Mouse (Mus musculus): ENCODE data around the gene Wnk3. TPM values are rescaled to one million over a fixed set of nuclear protein-coding genes. Genes with fewer than 3 reads are reported as not detected.

The Wnk3 gene
- polyA plus RNA-seq, 1 experiment from 2014 or later = 6.5 TPM

- no peak overlapping the region for H3K4me3 ChIP-seq (ENCODE audit: low read depth, low read length)
- H3K9ac ChIP-seq (ENCODE audit: low read length) = no peak overlapping the region
- H3K27ac ChIP-seq (replicated peaks; ENCODE audit: low read depth, low read length) = no peak overlapping the region
- H3K4me2 ChIP-seq (ENCODE audit: low read depth, severe bottlenecking) = no peak overlapping the region
- H3K4me1 ChIP-seq (ENCODE audit: control insufficient read depth, insufficient read depth, low read length) = no peaks in the 10 kb centered on the region
- H3K36me3 ChIP-seq (ENCODE audit: control insufficient read depth, insufficient read depth, low read length) = no peaks in the 10 kb centered on the region
- H3K27me3 ChIP-seq (ENCODE audit: control insufficient read depth, insufficient read depth, low read length) = 0 out of 2 replicates have a peak, but pooled peaks cover 3% of the 10 kb centered on the region
- no peak for ATAC-seq (ENCODE audit: insufficient number of reproducible peaks, low FRiP score, low TSS enrichment, low read depth)
- H3K9me3 ChIP-seq (ENCODE audit: control insufficient read depth, low read length) = no peaks in the 10 kb centered on the region
- 77% methylated on average over 4 of the region's 4 CpGs for WGBS
- DNase-seq (ENCODE audit: low spot score) = no peak
Measured at GRCm38 (mm10) chrX:151337804-151338203, 139.9 kb downstream of the Wnk3 start.

DNA sequence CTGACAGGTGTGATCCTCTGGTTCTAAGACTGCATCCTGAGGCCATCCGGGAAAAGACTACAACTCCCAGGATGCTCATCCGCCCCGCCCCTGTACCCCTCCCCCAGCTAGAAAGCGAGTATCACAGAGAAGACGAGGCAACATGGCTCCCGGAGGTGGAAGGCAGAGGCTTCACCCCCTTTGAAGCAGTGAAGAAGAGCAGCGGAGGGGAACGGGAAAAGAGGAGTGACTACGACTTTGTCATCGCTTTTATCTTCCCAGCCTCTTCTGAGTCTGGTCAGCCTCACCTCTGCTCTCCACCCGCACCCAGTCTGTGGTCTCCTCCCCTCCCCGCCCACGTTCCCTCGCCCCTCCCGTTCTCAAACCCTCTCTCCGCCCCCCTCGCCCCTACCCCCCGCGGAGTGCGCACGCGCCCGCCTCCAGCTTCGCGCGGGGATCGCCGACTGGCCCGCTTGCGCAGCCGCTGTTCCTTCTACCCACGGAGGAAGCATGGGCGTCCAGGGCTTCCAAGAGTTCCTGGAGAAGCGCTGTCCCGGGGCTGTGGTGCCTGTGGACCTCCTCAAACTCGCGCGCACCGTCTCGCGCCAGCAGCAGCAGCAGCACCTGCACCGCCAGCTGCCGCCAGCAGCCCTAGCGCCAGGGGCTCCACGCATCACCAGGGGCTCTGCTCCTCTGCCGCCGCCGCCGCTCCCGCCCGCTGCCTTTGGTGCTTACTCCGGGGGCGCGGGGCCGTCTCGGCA, 146.1 kb downstream of the Wnk3 start, which contains the start of gene Fam120c:
Gene Fam120c (plus strand): TSS at position 415 of the 740 bp plus-strand sequence.
- H3K9ac ChIP-seq (ENCODE audit: low read length) = peak within 1 kb of the TSS; percentile 70
- H3K9me3 ChIP-seq (ENCODE audit: control insufficient read depth, low read length) = no peaks in the 10 kb centered on the region
- peak within 1 kb of the TSS; percentile 69 for H3K4me2 ChIP-seq (ENCODE audit: low read depth, severe bottlenecking)
- H3K27ac ChIP-seq (replicated peaks; ENCODE audit: low read depth, low read length) = peak within 1 kb of the TSS; percentile 47; the same call in 1 of the 2 replicates
- peaks cover 14% of the 10 kb centered on the region for H3K27me3 ChIP-seq (ENCODE audit: control insufficient read depth, insufficient read depth, low read length)
- peak; percentile 94 for ATAC-seq (ENCODE audit: insufficient number of reproducible peaks, low FRiP score, low TSS enrichment, low read depth)
- WGBS = 14% methylated on average over 47 of the region's 56 CpGs
- no peaks in the 10 kb centered on the region for H3K4me1 ChIP-seq (ENCODE audit: control insufficient read depth, insufficient read depth, low read length)
- peak; percentile 81 for DNase-seq (ENCODE audit: low spot score)
- no peaks in the 10 kb centered on the region for H3K36me3 ChIP-seq (ENCODE audit: control insufficient read depth, insufficient read depth, low read length)
- peak within 1 kb of the TSS; percentile 68 for H3K4me3 ChIP-seq (ENCODE audit: low read depth, low read length)

- H3K27me3 ChIP-seq (ENCODE audit: control insufficient read depth, insufficient read depth, low read length) = peaks cover 14% of the 10 kb centered on the region
- H3K4me3 ChIP-seq (ENCODE audit: low read depth, low read length) = peak overlapping the region; percentile 68
- H3K27ac ChIP-seq (replicated peaks; ENCODE audit: low read depth, low read length) = peak overlapping the region; percentile 47; the same call in 1 of the 2 replicates
- peak overlapping the region; percentile 70 for H3K9ac ChIP-seq (ENCODE audit: low read length)
- H3K4me1 ChIP-seq (ENCODE audit: control insufficient read depth, insufficient read depth, low read length) = no peaks in the 10 kb centered on the region
- no peaks in the 10 kb centered on the region for H3K9me3 ChIP-seq (ENCODE audit: control insufficient read depth, low read length)
- peak overlapping the region; percentile 69 for H3K4me2 ChIP-seq (ENCODE audit: low read depth, severe bottlenecking)
- peak; percentile 53 for DNase-seq (ENCODE audit: low spot score)
- peak; percentile 44; the same call in 1 of the 2 replicates for ATAC-seq (ENCODE audit: insufficient number of reproducible peaks, low FRiP score, low TSS enrichment, low read depth)
- H3K36me3 ChIP-seq (ENCODE audit: control insufficient read depth, insufficient read depth, low read length) = no peaks in the 10 kb centered on the region
- WGBS = 27% methylated on average over 33 of the region's 33 CpGs
Measured at GRCm38 (mm10) chrX:151344501-151344984, 146.7 kb downstream of the Wnk3 start.

GRCm38 (mm10) chrX:151345333-151346125, 147.7 kb downstream of the Wnk3 start:
- Histone ChIP-seq H3K36me3 (ENCODE audit: control insufficient read depth, insufficient read depth, low read length) (no peaks in the 10 kb centered on the region), H3K27ac (replicated peaks; ENCODE audit: low read depth, low read length) (no peak overlapping the region), H3K9ac (ENCODE audit: low read length) (no peak overlapping the region), H3K4me1 (ENCODE audit: control insufficient read depth, insufficient read depth, low read length) (no peaks in the 10 kb centered on the region), H3K4me3 (ENCODE audit: low read depth, low read length) (peak overlapping the region; percentile 68), H3K9me3 (ENCODE audit: control insufficient read depth, low read length) (no peaks in the 10 kb centered on the region), H3K27me3 (ENCODE audit: control insufficient read depth, insufficient read depth, low read length) (peaks cover 11% of the 10 kb centered on the region), H3K4me2 (ENCODE audit: low read depth, severe bottlenecking) (peak overlapping the region; percentile 69)
- ATAC-seq (ENCODE audit: insufficient number of reproducible peaks, low FRiP score, low TSS enrichment, low read depth) (no peak), DNase-seq (ENCODE audit: low spot score) (no peak)
- WGBS = 44% methylated on average over 11 of the region's 11 CpGs

DNA sequence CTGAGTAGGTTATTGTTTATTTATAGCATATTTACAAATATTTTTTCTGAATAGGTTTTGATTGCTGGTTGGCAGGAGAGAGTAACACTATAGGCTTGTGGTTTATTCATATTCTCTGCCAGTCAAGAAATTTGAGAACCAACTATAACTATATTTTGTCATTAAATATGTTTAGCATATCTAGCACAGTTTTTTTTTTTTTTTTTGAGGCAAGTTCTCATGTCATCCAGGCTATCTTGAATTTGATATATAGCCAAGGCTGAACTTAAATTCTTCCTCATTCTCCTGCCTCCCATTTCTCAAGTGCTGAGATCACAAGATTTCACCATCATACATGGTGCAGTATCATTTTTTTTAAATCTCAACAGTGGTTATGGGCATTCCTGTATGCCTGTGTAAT, 149.4 kb downstream of the Wnk3 start:
- H3K36me3 ChIP-seq (ENCODE audit: control insufficient read depth, insufficient read depth, low read length) = no peaks in the 10 kb centered on the region
- no peak overlapping the region for H3K4me3 ChIP-seq (ENCODE audit: low read depth, low read length)
- H3K27me3 ChIP-seq (ENCODE audit: control insufficient read depth, insufficient read depth, low read length) = peaks cover 11% of the 10 kb centered on the region
- DNase-seq (ENCODE audit: low spot score) (no peak), ATAC-seq (ENCODE audit: insufficient number of reproducible peaks, low FRiP score, low TSS enrichment, low read depth) (no peak)
- no peaks in the 10 kb centered on the region for H3K9me3 ChIP-seq (ENCODE audit: control insufficient read depth, low read length)
- no peak overlapping the region for H3K4me2 ChIP-seq (ENCODE audit: low read depth, severe bottlenecking)
- H3K27ac ChIP-seq (replicated peaks; ENCODE audit: low read depth, low read length) = no peak overlapping the region
- no peak overlapping the region for H3K9ac ChIP-seq (ENCODE audit: low read length)
- H3K4me1 ChIP-seq (ENCODE audit: control insufficient read depth, insufficient read depth, low read length) = no peaks in the 10 kb centered on the region

- no peak for DNase-seq (ENCODE audit: low spot score)
- Histone ChIP-seq H3K27ac (replicated peaks; ENCODE audit: low read depth, low read length) (no peak overlapping the region), H3K9ac (ENCODE audit: low read length) (no peak overlapping the region), H3K27me3 (ENCODE audit: control insufficient read depth, insufficient read depth, low read length) (peaks cover 8% of the 10 kb centered on the region; the same call in 1 of the 2 replicates), H3K4me3 (ENCODE audit: low read depth, low read length) (no peak overlapping the region), H3K9me3 (ENCODE audit: control insufficient read depth, low read length) (no peaks in the 10 kb centered on the region), H3K4me1 (ENCODE audit: control insufficient read depth, insufficient read depth, low read length) (no peaks in the 10 kb centered on the region), H3K4me2 (ENCODE audit: low read depth, severe bottlenecking) (no peak overlapping the region), H3K36me3 (ENCODE audit: control insufficient read depth, insufficient read depth, low read length) (no peaks in the 10 kb centered on the region)
- ATAC-seq (ENCODE audit: insufficient number of reproducible peaks, low FRiP score, low TSS enrichment, low read depth) = no peak
- 91% methylated on average over 5 of the region's 5 CpGs for WGBS
Measured at GRCm38 (mm10) chrX:151349322-151349721, 151.4 kb downstream of the Wnk3 start.

Other genes starting within 250 kb of the Wnk3 start
- gene Gnl3l, start 180.8 kb upstream of the Wnk3 start, polyA plus RNA-seq (2014; fragmentation: Nextera tagmentation; extraction: Ambion mirVana) = 29.0 and 32.8 TPM in 2 replicates
- 13.5 and 18.0 TPM in 2 replicates for gene Fgd1, start 151.9 kb upstream of the Wnk3 start, polyA plus RNA-seq (2014; fragmentation: Nextera tagmentation; extraction: Ambion mirVana)
- gene Tsr2, start 101.5 kb upstream of the Wnk3 start, polyA plus RNA-seq (2014; fragmentation: Nextera tagmentation; extraction: Ambion mirVana) = 45.2 and 57.2 TPM in 2 replicates
- 2.9 and 3.3 TPM in 2 replicates for gene Fam120c, start 146.1 kb downstream of the Wnk3 start, polyA plus RNA-seq (2014; fragmentation: Nextera tagmentation; extraction: Ambion mirVana)

Measured in limb, embryonic 11.5 days (tissue).